ENCODE assay signal across 24 mouse cellular contexts in genomic region chr10:96082203-96082602, GRCm38 (mm10). TPM values are rescaled to one million over a fixed set of nuclear protein-coding genes. Genes with fewer than 3 reads are reported as not detected.
A peak's percentile ranks its signal among the peaks of the same experiment; 100 is the strongest.
DNase-seq lines count a peak whose midpoint lies in the region; ATAC-seq and TF ChIP-seq lines count a peak whose summit lies in the region.
"Had no signal": no experiment of that assay in that cellular context is flagged by ENCODE, and none has a peak within 500 bp of the region (broad histone marks: within the 10 kb centered on the region; RNA-seq: fewer than 3 reads in every experiment).

No protein-coding gene starts in this region.

- ATAC-seq in liver, embryonic 14.5 days (ENCODE audit: insufficient read depth): peak; percentile 27; the same call in 1 of the 2 replicates
- ATAC-seq in megakaryocyte-erythroid progenitor cell, adult 5-6 weeks (replicated peaks; ENCODE audit: low FRiP score, low TSS enrichment, poor library complexity, severe bottlenecking): peak; percentile 58
- ATAC-seq in heart, embryonic 11.5 days (replicated peaks; ENCODE audit: insufficient number of reproducible peaks, low FRiP score, low TSS enrichment): no peak
- ATAC-seq in frontal cortex, adult (ENCODE audit: low TSS enrichment): no peak
- ATAC-seq: forebrain, embryonic 14.5 days had no signal

- H3K4me2 ChIP-seq in liver, embryonic 14.5 days (ENCODE audit: low read depth): peak overlapping the region; percentile 23; the same call in 1 of the 2 replicates
- H3K4me2 ChIP-seq in heart, embryonic 11.5 days: no peak overlapping the region
- H3K4me2 ChIP-seq: embryonic facial prominence, embryonic 15.5 days; heart, embryonic 12.5 days; hindbrain, embryonic 14.5 days had no signal

- no peaks in the 10 kb centered on the region for H3K36me3 ChIP-seq in liver, embryonic 14.5 days (replicated peaks; ENCODE audit: control insufficient read depth, insufficient read depth, low read depth)
- no peaks in the 10 kb centered on the region for H3K36me3 ChIP-seq in heart, embryonic 11.5 days (ENCODE audit: control insufficient read depth, insufficient read depth, low read length)
- H3K36me3 ChIP-seq: embryonic facial prominence, embryonic 15.5 days; forebrain, embryonic 10.5 days; heart, embryonic 12.5 days; hindbrain, embryonic 10.5 days had no signal

- no peak overlapping the region for H3K4me3 ChIP-seq in liver, embryonic 14.5 days (ENCODE audit: insufficient read depth in 1 of 2, low read depth in 2 of 2, low read length in 2 of 2)
- no peak overlapping the region for H3K4me3 ChIP-seq in heart, embryonic 11.5 days (ENCODE audit: low read depth, low read length)
- H3K4me3 ChIP-seq: embryonic facial prominence, embryonic 15.5 days; erythroblast, embryonic 14.5 days; forebrain, embryonic 10.5 days; heart, embryonic 12.5 days; hindbrain, embryonic 10.5 days had no signal

- H3K27ac ChIP-seq in liver, embryonic 14.5 days: no peak overlapping the region
- H3K27ac ChIP-seq in heart, embryonic 11.5 days (ENCODE audit: low read depth, low read length): no peak overlapping the region
- H3K27ac ChIP-seq: embryonic facial prominence, embryonic 15.5 days; forebrain, embryonic 10.5 days; hindbrain, embryonic 10.5 days; hindbrain, embryonic 14.5 days had no signal

- H3K4me1 ChIP-seq in liver, embryonic 14.5 days (replicated peaks; ENCODE audit: control insufficient read depth in 2 of 2, insufficient read depth in 2 of 2, low read length in 1 of 2): peaks cover 0 to 6% of the 10 kb centered on the region in 2 experiments; a peak in 2 of 4 replicates
- H3K4me1 ChIP-seq in heart, embryonic 11.5 days (ENCODE audit: control insufficient read depth, insufficient read depth, low read length): no peaks in the 10 kb centered on the region
- H3K4me1 ChIP-seq: embryonic facial prominence, embryonic 15.5 days; forebrain, embryonic 10.5 days; heart, embryonic 12.5 days; hindbrain, embryonic 10.5 days had no signal

- H3K9ac ChIP-seq in liver, embryonic 14.5 days (replicated peaks): no peak overlapping the region
- no peak overlapping the region for H3K9ac ChIP-seq in heart, embryonic 11.5 days (ENCODE audit: low read depth, low read length)
- H3K9ac ChIP-seq: embryonic facial prominence, embryonic 15.5 days; heart, embryonic 12.5 days; hindbrain, embryonic 14.5 days had no signal

- TF ChIP-seq CTCF in liver, embryonic 14.5 days (IDR thresholded peaks at IDR 0.05; ENCODE audit: low read depth): no peak

- peak; percentile 13 for DNase-seq in c-Kit-positive CD71-negative TER-119-negative erythroid progenitor cells, embryonic 14.5 days (ENCODE audit: low read depth)
- peak; percentile 23 for DNase-seq in liver
- DNase-seq in liver, embryonic 14.5 days (ENCODE audit: low read depth in 3 of 3, low spot score in 3 of 3): peak in 1 of 3 experiments; percentile 24
- no peak for DNase-seq in thymus, postnatal 0 days (ENCODE audit: low spot score)
- DNase-seq: adrenal gland, postnatal 10 days; cerebellum, adult 2 months; cerebellum, postnatal 10 days; embryo, embryonic 11 days; gastrocnemius, postnatal 36 days had no signal

- TF ChIP-seq EP300 in liver, embryonic 14.5 days (IDR thresholded peaks at IDR 0.05; ENCODE audit: low read depth): peak; percentile 63

- H3K27me3 ChIP-seq in liver, embryonic 14.5 days (ENCODE audit: control insufficient read depth, insufficient read depth, low read length): no peaks in the 10 kb centered on the region
- H3K27me3 ChIP-seq in heart, embryonic 11.5 days (ENCODE audit: control insufficient read depth, insufficient read depth, low read length): no peaks in the 10 kb centered on the region
- H3K27me3 ChIP-seq: embryonic facial prominence, embryonic 15.5 days; heart, embryonic 12.5 days had no signal

- 14% methylated on average over 3 of the region's 3 CpGs for WGBS in liver, embryonic 14.5 days (ENCODE audit: insufficient replicate concordance)
- WGBS in heart, embryonic 11.5 days (ENCODE audit: insufficient replicate concordance): 51% methylated on average over 3 of the region's 3 CpGs

- H3K9me3 ChIP-seq in liver, embryonic 14.5 days (ENCODE audit: control insufficient read depth, low read length): no peaks in the 10 kb centered on the region
- no peaks in the 10 kb centered on the region for H3K9me3 ChIP-seq in heart, embryonic 11.5 days (replicated peaks; ENCODE audit: control insufficient read depth, low read length)
- H3K9me3 ChIP-seq: embryonic facial prominence, embryonic 15.5 days; forebrain, embryonic 10.5 days; heart, embryonic 12.5 days; hindbrain, embryonic 10.5 days had no signal

RNA-seq across cellular contexts. Expression of gene Gm5426, which starts 54.2 kb away (rescaled TPM):
- polyA plus RNA-seq in liver, embryonic 14.5 days (2012; rRNA removed): not detected in 2 replicates
- not detected in 2 replicates for polyA plus RNA-seq in liver, embryonic 14.5 days (2014; fragmentation: Nextera tagmentation; extraction: Ambion mirVana)
- not detected in 2 replicates for total RNA-seq in megakaryocyte-erythroid progenitor cell, adult 5-6 weeks (2014; fragmentation: Nextera tagmentation)
- not detected in 2 replicates for total RNA-seq in megakaryocyte-erythroid progenitor cell, adult 5-6 weeks (2017)
- not detected in 2 replicates for polyA plus RNA-seq in thymus, postnatal 0 days (2015; fragmentation: Nextera tagmentation; extraction: Ambion mirVana)
- polyA plus RNA-seq in heart, embryonic 11.5 days (2014; fragmentation: Nextera tagmentation; extraction: Ambion mirVana): not detected in 2 replicates
- total RNA-seq: adrenal gland, postnatal 10 days; ES-E14; gastrocnemius, adult 8-10 months; gastrocnemius, postnatal 36 days; heart, postnatal 25 days had no signal
- polyA plus RNA-seq: cerebellum, adult 2 months; embryonic facial prominence, embryonic 11.5 days; embryonic facial prominence, embryonic 15.5 days; erythroblast, embryonic 14.5 days; forebrain, embryonic 10.5 days; forebrain, embryonic 14.5 days; heart, embryonic 12.5 days; heart, embryonic 16.5 days; hindbrain, embryonic 10.5 days; hindbrain, embryonic 14.5 days had no signal

Comparison
In these comparisons a context has a peak if more than half of its experiments do, and no peak if none do; other contexts are left out.
1. ATAC-seq: peak in liver, embryonic 14.5 days (single experiment) and megakaryocyte-erythroid progenitor cell, adult 5-6 weeks (single experiment); none in heart, embryonic 11.5 days (single experiment) and frontal cortex, adult (single experiment).